Mouse (Mus musculus): ENCODE data around the gene Kif5c.

DNA sequence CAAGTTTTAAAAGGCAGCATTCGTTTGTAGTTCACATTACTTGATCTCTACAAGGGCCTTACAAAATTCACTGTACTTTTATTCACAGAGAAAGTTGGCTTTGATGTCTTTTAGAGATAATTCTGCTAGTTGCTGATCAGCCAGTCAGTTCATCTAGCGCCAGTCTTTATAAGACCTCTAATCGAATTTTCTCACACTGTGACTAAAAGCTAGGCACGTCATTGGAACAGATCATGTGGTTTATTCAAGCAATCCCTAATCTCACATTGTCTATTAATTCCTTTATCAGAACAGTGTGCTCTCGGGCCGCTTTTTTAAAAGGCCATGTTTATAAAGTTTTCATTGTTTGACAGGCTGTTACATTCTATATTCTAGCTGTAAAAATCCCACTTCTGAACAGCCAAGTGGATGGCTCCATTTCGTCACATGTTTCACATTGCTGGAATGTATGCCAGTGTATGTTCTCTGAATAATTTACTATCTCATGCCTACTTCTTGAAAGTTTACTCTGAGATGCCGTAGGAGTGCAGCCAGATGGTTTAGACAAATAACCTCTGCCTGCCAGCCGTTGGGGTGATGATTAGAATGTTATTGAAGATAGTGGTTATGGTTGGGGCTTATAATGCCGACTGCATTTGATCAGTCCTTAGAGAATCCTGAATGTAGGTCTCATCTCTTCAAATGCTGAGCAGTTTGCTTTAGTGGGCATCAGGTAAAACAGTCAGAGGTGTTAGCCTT is 154.3 kb downstream of the Kif5c start:
- TF ChIP-seq POLR2A (IDR thresholded peaks at IDR 0.05; ENCODE audit: control insufficient read depth, low read depth, low read length) (no peak), CTCF (IDR thresholded peaks at IDR 0.05; ENCODE audit: control insufficient read depth, insufficient read depth, insufficient replicate concordance, low read depth, low read length) (no peak)

All from testis, adult 2 months (tissue).